Mouse (Mus musculus) ES-E14 (cell line): ENCODE data around the gene Dennd4a. TPM values are rescaled to one million over a fixed set of nuclear protein-coding genes. Genes with fewer than 3 reads are reported as not detected.

ENCODE experiments used
- DNase-seq: peaks from one replicate; pipeline ENCODE4 v3.0.0-alpha.2; 2013; ENCODE audit warnings: low read depth, low spot score
- H3K27ac ChIP-seq: 2 replicates; pipeline ENCODE4 v1.5.1; 2012; ENCODE audit warnings: low read depth, mild to moderate bottlenecking, low read length, moderate library complexity, mixed read lengths; ENCODE audit not compliant: poor library complexity, insufficient read depth, severe bottlenecking
- H3K36me3 ChIP-seq: 2 replicates; pipeline ENCODE4 v1.6.1; 2012; ENCODE audit warnings: mild to moderate bottlenecking, low read length, moderate library complexity, mixed read lengths; ENCODE audit not compliant: control insufficient read depth, poor library complexity, insufficient read depth, severe bottlenecking
- H3K4me1 ChIP-seq, 2 experiments: fragments of 150-350 bp in 1 of 2; sonication (generic) in 1 of 2; 2 replicates each; pipeline ENCODE4 v1.6.1; 2012; ENCODE audit warnings: low read length in 2 of 2, mild to moderate bottlenecking in 1 of 2, mixed read lengths in 1 of 2; ENCODE audit not compliant: control insufficient read depth in 2 of 2, insufficient read depth in 2 of 2, poor library complexity in 1 of 2
- H3K4me3 ChIP-seq, 2 experiments: fragments of 150-350 bp in 1 of 2; sonication (generic) in 1 of 2; 2 replicates each; pipeline ENCODE4 v1.5.1; 2012; ENCODE audit warnings: low read length in 2 of 2, low read depth in 1 of 2, mild to moderate bottlenecking in 1 of 2, mixed read lengths in 1 of 2; ENCODE audit not compliant: insufficient read depth in 1 of 2, poor library complexity in 1 of 2, severe bottlenecking in 1 of 2
- H3K9ac ChIP-seq: 2 replicates; pipeline ENCODE4 v1.6.1; 2012; ENCODE audit warnings: low read depth, mild to moderate bottlenecking, low read length, mixed read lengths; ENCODE audit not compliant: poor library complexity, insufficient read depth, severe bottlenecking
- H3K9me3 ChIP-seq: fragments of 150-350 bp; sonication (generic); 2 replicates; pipeline ENCODE4 v1.6.1; 2012; ENCODE audit warnings: low read depth, mild to moderate bottlenecking, low read length; ENCODE audit not compliant: control insufficient read depth, insufficient read depth
- CHD2 ChIP-seq: IDR thresholded peaks from 2 replicates; pipeline ENCODE4 v1.6.1; 2014; ENCODE audit warnings: mild to moderate bottlenecking, low read depth, low read length, inconsistent platforms
- HCFC1 ChIP-seq: IDR thresholded peaks from 2 replicates; pipeline ENCODE4 v1.6.1; 2012; ENCODE audit warnings: low read length, inconsistent platforms, borderline replicate concordance; ENCODE audit not compliant: insufficient read depth
- MAFK ChIP-seq: IDR thresholded peaks from 2 replicates; pipeline ENCODE4 v1.6.1; 2014; ENCODE audit warnings: mild to moderate bottlenecking, low read depth, low read length, inconsistent platforms; ENCODE audit not compliant: insufficient read depth
- ZC3H11A ChIP-seq: IDR thresholded peaks from 2 replicates; pipeline ENCODE4 v1.6.1; 2012; ENCODE audit warnings: low read depth, mild to moderate bottlenecking, inconsistent platforms, low read length, borderline replicate concordance
- ZNF384 ChIP-seq: IDR thresholded peaks from 2 replicates; pipeline ENCODE4 v1.6.1; 2012; ENCODE audit warnings: low read depth, low read length, inconsistent platforms
- in situ Hi-C, 2 experiments: fragments of 600-800 bp; cut with MboI; formaldehyde crosslinking; loops; one replicate each; pipeline ENCODE4 v1.15.1; 2025; ENCODE audit warnings: low sequenced_read_pairs in 2 of 2, inconsistent platforms in 1 of 2; ENCODE audit not compliant: unreplicated experiment in 2 of 2
- total RNA-seq: library from RNA; depleted of rRNA; stranded (reverse); fragments of 300-350 nt; gene quantifications from 2 replicates; pipeline ENCODE4 v1.2.3, GENCODE M21; 2012

Gene Dennd4a
- total RNA-seq, 1 experiment = 3.7 TPM

GRCm38 (mm10) chr9:64773936-64774335, 37.2 kb upstream of the Dennd4a start:
- H3K9me3 ChIP-seq = no peaks in the 10 kb centered on the region
- in situ Hi-C loops = no loop called here
- H3K4me1 ChIP-seq = no peaks in the 10 kb centered on the region
- TF ChIP-seq ZC3H11A (no peak), ZNF384 (no peak), CHD2 (no peak), HCFC1 (no peak), MAFK (no peak)
- no peak overlapping the region for H3K9ac ChIP-seq
- no peak for DNase-seq
- no peak overlapping the region for H3K27ac ChIP-seq
- H3K4me3 ChIP-seq = no peak overlapping the region
- H3K36me3 ChIP-seq = no peaks in the 10 kb centered on the region

- no peak overlapping the region for H3K27ac ChIP-seq
- H3K9ac ChIP-seq = no peak overlapping the region
- H3K36me3 ChIP-seq = no peaks in the 10 kb centered on the region
- in situ Hi-C loops = no loop called here
- no peak for DNase-seq
- no peaks in the 10 kb centered on the region for H3K9me3 ChIP-seq
- H3K4me3 ChIP-seq = no peak overlapping the region
- TF ChIP-seq CHD2 (no peak), ZC3H11A (no peak), MAFK (no peak), HCFC1 (no peak), ZNF384 (no peak)
- H3K4me1 ChIP-seq = no peaks in the 10 kb centered on the region
These were observed 36.7 kb upstream of the Dennd4a start for GRCm38 (mm10) chr9:64774411-64774811.

GRCm38 (mm10) chr9:64774883-64775282, 36.3 kb upstream of the Dennd4a start:
- DNase-seq = no peak
- H3K36me3 ChIP-seq = no peaks in the 10 kb centered on the region
- in situ Hi-C loops = no loop called here
- no peaks in the 10 kb centered on the region for H3K4me1 ChIP-seq
- H3K9ac ChIP-seq = no peak overlapping the region
- H3K4me3 ChIP-seq = no peak overlapping the region
- H3K27ac ChIP-seq = no peak overlapping the region
- no peaks in the 10 kb centered on the region for H3K9me3 ChIP-seq
- no peak for TF ChIP-seq ZC3H11A
- TF ChIP-seq CHD2 = no peak
- no peak for TF ChIP-seq MAFK
- TF ChIP-seq ZNF384 = no peak
- TF ChIP-seq HCFC1 = no peak

- in situ Hi-C loops = no loop called here
- Histone ChIP-seq H3K4me3 (no peak overlapping the region), H3K36me3 (no peaks in the 10 kb centered on the region), H3K27ac (no peak overlapping the region), H3K9me3 (no peaks in the 10 kb centered on the region), H3K4me1 (no peaks in the 10 kb centered on the region), H3K9ac (no peak overlapping the region)
- no peak for TF ChIP-seq MAFK
- no peak for TF ChIP-seq ZNF384
- no peak for TF ChIP-seq CHD2
- TF ChIP-seq HCFC1 = no peak
- no peak for TF ChIP-seq ZC3H11A
- no peak for DNase-seq
These were observed 35.6 kb upstream of the Dennd4a start for GRCm38 (mm10) chr9:64775491-64775890.

- Histone ChIP-seq H3K27ac (no peak overlapping the region), H3K9ac (no peak overlapping the region), H3K9me3 (no peaks in the 10 kb centered on the region), H3K4me1 (no peaks in the 10 kb centered on the region), H3K36me3 (no peaks in the 10 kb centered on the region), H3K4me3 (no peak overlapping the region)
- in situ Hi-C loops = no loop called here
- no peak for DNase-seq
- TF ChIP-seq CHD2 (no peak), HCFC1 (no peak), ZNF384 (no peak), MAFK (no peak), ZC3H11A (no peak)
These were observed 33.6 kb upstream of the Dennd4a start for GRCm38 (mm10) chr9:64777441-64777987.
